In the genomic region with DNA sequence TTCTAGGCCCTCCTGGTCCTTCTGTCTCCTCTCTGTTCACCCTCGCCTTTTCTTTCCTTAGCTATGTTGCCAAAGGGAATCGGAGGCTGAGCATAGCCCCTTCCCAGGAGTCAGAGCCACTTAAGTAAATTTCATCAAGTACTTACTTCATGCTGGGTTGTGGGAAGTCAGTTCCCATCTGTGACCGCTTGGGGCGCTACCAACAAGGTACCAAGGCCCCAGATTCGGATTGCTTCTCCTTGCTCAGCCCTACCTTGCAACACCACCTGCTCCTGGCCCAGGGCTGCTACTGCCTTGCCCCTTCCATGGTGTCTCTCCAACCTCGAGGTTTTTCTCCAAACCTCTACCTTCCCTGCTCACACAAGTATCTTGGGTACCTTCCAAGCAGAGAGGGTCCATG, we compare ENCODE assay signal across 8 mouse cellular contexts. TPM values are rescaled to one million over a fixed set of nuclear protein-coding genes. Genes with fewer than 3 reads are reported as not detected.
A peak's percentile ranks its signal among the peaks of the same experiment; 100 is the strongest.
DNase-seq lines count a peak whose midpoint lies in the region; ATAC-seq and TF ChIP-seq lines count a peak whose summit lies in the region.
"Had no signal": no experiment of that assay in that cellular context is flagged by ENCODE, and none has a peak within 500 bp of the region (broad histone marks: within the 10 kb centered on the region; RNA-seq: fewer than 3 reads in every experiment).

No protein-coding gene starts in this region.

- in situ Hi-C loops in Patski (cut with MboI; ENCODE audit: low pct_unique_long_range_greater_than_20kb), result no loop called here

- POLR2A ChIA-PET in Patski (lab: Charles Lee), result no interaction called here

- no peaks in the 10 kb centered on the region for H3K27me3 ChIP-seq in Patski

- peak; percentile 54 for TF ChIP-seq CTCF in Patski (IDR thresholded peaks at IDR 0.05)

- CTCF ChIA-PET in Patski (lab: Charles Lee), result no interaction called here

- ATAC-seq in Patski, result no peak
- peak; percentile 63 for ATAC-seq in erythroid progenitor cell, adult 5-6 weeks (replicated peaks; ENCODE audit: low FRiP score, poor library complexity, severe bottlenecking)
- ATAC-seq in activated CD4-positive, CD25-positive, alpha-beta regulatory T cell, adult 4 months, result no peak

- DNase-seq in layer of hippocampus, adult 11-12 months (ENCODE audit: low spot score), result peak; percentile 21
- DNase-seq in layer of hippocampus, adult 9-11 months, result no peak
- no peak for DNase-seq in Patski (ENCODE audit: low read depth, low spot score)
- peak; percentile 24 to 39 for DNase-seq in spleen, adult 18-20 months
- DNase-seq in gastrocnemius, adult 18-20 months (ENCODE audit: low spot score), result no peak

RNA-seq across cellular contexts. Expression of gene Ngef, which starts 5.3 kb away (rescaled TPM):
- 8.6 TPM for polyA plus RNA-seq in Patski (2021)
- total RNA-seq in erythroid progenitor cell, adult 5-6 weeks (2015; ENCODE audit: low replicate concordance), result not detected in 2 replicates
- total RNA-seq in erythroid progenitor cell, adult 5-6 weeks (2017; ENCODE audit: low replicate concordance), result not detected in 2 replicates
- polyA plus RNA-seq in activated CD4-positive, CD25-positive, alpha-beta regulatory T cell, adult 4 months (2017; shearing (Covaris generic)), result not detected
- under 1 TPM in 1 of 2 experiments, not detected in 1; 0.09 TPM for total RNA-seq in gastrocnemius, adult 18-20 months (2021)
- polyA plus RNA-seq: macrophage had no signal

RNA-seq across cellular contexts. Expression of gene Inpp5d, which starts 51.7 kb away (rescaled TPM):
- polyA plus RNA-seq in Patski (2021), result 0.30 TPM
- total RNA-seq in erythroid progenitor cell, adult 5-6 weeks (2015; ENCODE audit: low replicate concordance), result 23.1 and 27.0 TPM in 2 replicates
- total RNA-seq in erythroid progenitor cell, adult 5-6 weeks (2017; ENCODE audit: low replicate concordance), result 15.1 TPM in 2 replicates
- polyA plus RNA-seq in activated CD4-positive, CD25-positive, alpha-beta regulatory T cell, adult 4 months (2017; shearing (Covaris generic)), result 100 to 1,000 TPM; 125 to 127 TPM
- 1 to 10 TPM; 3.9 to 4.1 TPM for total RNA-seq in gastrocnemius, adult 18-20 months (2021)

RNA-seq across cellular contexts. Expression of gene Neu2, which starts 58.7 kb away (rescaled TPM):
- 1.1 TPM for polyA plus RNA-seq in Patski (2021)
- total RNA-seq in erythroid progenitor cell, adult 5-6 weeks (2015; ENCODE audit: low replicate concordance), result not detected in 2 replicates
- not detected in 2 replicates for total RNA-seq in erythroid progenitor cell, adult 5-6 weeks (2017; ENCODE audit: low replicate concordance)
- not detected for polyA plus RNA-seq in activated CD4-positive, CD25-positive, alpha-beta regulatory T cell, adult 4 months (2017; shearing (Covaris generic))
- total RNA-seq in gastrocnemius, adult 18-20 months (2021), result 10 to 100 TPM; 16.8 to 19.4 TPM
- polyA plus RNA-seq: macrophage had no signal

Comparison
In these comparisons a context has a peak if more than half of its experiments do, and no peak if none do; other contexts are left out.
1. DNase-seq: peak in layer of hippocampus, adult 11-12 months (single experiment) and spleen, adult 18-20 months (2 of 2); none in layer of hippocampus, adult 9-11 months (single experiment), Patski (single experiment) and gastrocnemius, adult 18-20 months (single experiment).
2. RNA of gene Neu2, which starts 58.7 kb away (total RNA-seq): 16.8 to 19.4 TPM in gastrocnemius, adult 18-20 months; not detected in erythroid progenitor cell, adult 5-6 weeks; every median in the first group is over 10 times any median in the second.